Mouse (Mus musculus) effector memory CD4-positive, alpha-beta T cell, adult 7 months (primary cell): Measurements from ENCODE around the gene Hnf1b. TPM values are rescaled to one million over a fixed set of nuclear protein-coding genes. Genes with fewer than 3 reads are reported as not detected.

ENCODE experiments used
- polyA plus RNA-seq: library from polyadenylated mRNA; unstranded; fragments of 100-300 nt; shearing (Covaris generic); gene quantifications from one replicate; pipeline ENCODE4 v1.2.1, GENCODE M21; 2017

Hnf1b gene
- 0.32 TPM for polyA plus RNA-seq

GRCm38 (mm10) chr11:83849529-83850335 lies at the start of gene Hnf1b:
Hnf1b (plus strand) TSS chr11:83850063.

GRCm38 (mm10) chr11:83941950-83942840 lies 92.3 kb downstream of the Hnf1b start, which contains the start of gene Ddx52:
Ddx52 (plus strand) TSS chr11:83942062.

Other genes with a start within 250 kb of the Hnf1b start
- gene Rpl9-ps1, start 204.4 kb upstream of the Hnf1b start, polyA plus RNA-seq: not detected
- gene Ccl3, start 200.7 kb upstream of the Hnf1b start, polyA plus RNA-seq: 45.8 TPM
- gene Ccl4, start 187.5 kb upstream of the Hnf1b start, polyA plus RNA-seq: 203 TPM
- gene Wfdc17, start 146.1 kb upstream of the Hnf1b start, polyA plus RNA-seq: not detected
- gene Wfdc18, start 141.0 kb upstream of the Hnf1b start, polyA plus RNA-seq: not detected
- gene Wfdc21, start 103.1 kb upstream of the Hnf1b start, polyA plus RNA-seq: not detected
- 24.5 TPM for gene Heatr6, start 96.4 kb upstream of the Hnf1b start, polyA plus RNA-seq
- gene Ddx52, start 92.0 kb downstream of the Hnf1b start, polyA plus RNA-seq: 51.1 TPM
- gene Synrg, start 114.4 kb downstream of the Hnf1b start, polyA plus RNA-seq: 37.2 TPM
- gene Dusp14, start 219.2 kb downstream of the Hnf1b start, polyA plus RNA-seq: 6.9 TPM